Mouse (Mus musculus) fibroblast of lung, adult 2 months (primary cell): Measurements from ENCODE around the gene Gm49325.
A peak's percentile ranks its signal among the peaks of the same experiment; 100 is the strongest.

ENCODE experiments used
- DNase-seq: peaks from one replicate; pipeline ENCODE4 v3.0.0-alpha.2; 2011; ENCODE audit warnings: low read depth

The Gm49325 gene

GRCm38 (mm10) chr10:77589117-77589516, 16.9 kb upstream of the Gm49325 start:
- no peak for DNase-seq

GRCm38 (mm10) chr10:77589749-77590148, 16.2 kb upstream of the Gm49325 start:
- no peak for DNase-seq

GRCm38 (mm10) chr10:77590812-77591211, 15.2 kb upstream of the Gm49325 start:
- no peak for DNase-seq

GRCm38 (mm10) chr10:77591546-77591945, 14.5 kb upstream of the Gm49325 start:
- DNase-seq, result no peak

- DNase-seq, result no peak
Measured at GRCm38 (mm10) chr10:77596060-77596459, 9.9 kb upstream of the Gm49325 start.

GRCm38 (mm10) chr10:77603021-77603420, 3.0 kb upstream of the Gm49325 start:
- DNase-seq, result no peak

- no peak for DNase-seq
Measured at GRCm38 (mm10) chr10:77604111-77604510, 1.9 kb upstream of the Gm49325 start.

- DNase-seq, result no peak
Measured at GRCm38 (mm10) chr10:77604958-77605357, 1.0 kb upstream of the Gm49325 start.

GRCm38 (mm10) chr10:77605368-77605767, 629 bp upstream of the Gm49325 start:
- DNase-seq, result no peak

- no peak for DNase-seq
Measured at GRCm38 (mm10) chr10:77606855-77607254, 858 bp downstream of the Gm49325 start.

GRCm38 (mm10) chr10:77607441-77607840, 1.4 kb downstream of the Gm49325 start:
- DNase-seq, result no peak

GRCm38 (mm10) chr10:77608589-77608988, 2.6 kb downstream of the Gm49325 start:
- no peak for DNase-seq

- DNase-seq, result no peak
Measured at GRCm38 (mm10) chr10:77610221-77610961, 4.4 kb downstream of the Gm49325 start.

GRCm38 (mm10) chr10:77613409-77613808, 7.4 kb downstream of the Gm49325 start:
- no peak for DNase-seq

GRCm38 (mm10) chr10:77615647-77616046, 9.7 kb downstream of the Gm49325 start:
- DNase-seq, result no peak

GRCm38 (mm10) chr10:77616166-77616565, 10.2 kb downstream of the Gm49325 start:
- DNase-seq, result no peak

GRCm38 (mm10) chr10:77616926-77617325, 10.9 kb downstream of the Gm49325 start:
- DNase-seq, result no peak

- DNase-seq, result no peak
Measured at GRCm38 (mm10) chr10:77621546-77621945, 15.5 kb downstream of the Gm49325 start.

GRCm38 (mm10) chr10:77622055-77622988, 16.3 kb downstream of the Gm49325 start, which contains the start of gene Ube2g2:
Gene Ube2g2 (plus strand): TSS chr10:77622275.
- no peak for DNase-seq

- peak; percentile 67 for DNase-seq
Measured at GRCm38 (mm10) chr10:77623069-77623492, 17.1 kb downstream of the Gm49325 start.

GRCm38 (mm10) chr10:77623639-77624400, 17.8 kb downstream of the Gm49325 start:
- DNase-seq, result no peak

GRCm38 (mm10) chr10:77624570-77624995, 18.6 kb downstream of the Gm49325 start:
- DNase-seq, result peak; percentile 63
